Mouse (Mus musculus) lung, postnatal 25 days (tissue): ENCODE measurements at regions not wholly inside any gene's neighbourhood (a gene's known extent, or its start where the extent isn't known, plus 50 kb on each side); places are given as distances from the start of the nearest gene placed in this dataset.

ENCODE experiments used
- DNase-seq: peaks from one replicate; pipeline ENCODE4 v3.0.0; 2022; ENCODE audit warnings: low spot score

DNA sequence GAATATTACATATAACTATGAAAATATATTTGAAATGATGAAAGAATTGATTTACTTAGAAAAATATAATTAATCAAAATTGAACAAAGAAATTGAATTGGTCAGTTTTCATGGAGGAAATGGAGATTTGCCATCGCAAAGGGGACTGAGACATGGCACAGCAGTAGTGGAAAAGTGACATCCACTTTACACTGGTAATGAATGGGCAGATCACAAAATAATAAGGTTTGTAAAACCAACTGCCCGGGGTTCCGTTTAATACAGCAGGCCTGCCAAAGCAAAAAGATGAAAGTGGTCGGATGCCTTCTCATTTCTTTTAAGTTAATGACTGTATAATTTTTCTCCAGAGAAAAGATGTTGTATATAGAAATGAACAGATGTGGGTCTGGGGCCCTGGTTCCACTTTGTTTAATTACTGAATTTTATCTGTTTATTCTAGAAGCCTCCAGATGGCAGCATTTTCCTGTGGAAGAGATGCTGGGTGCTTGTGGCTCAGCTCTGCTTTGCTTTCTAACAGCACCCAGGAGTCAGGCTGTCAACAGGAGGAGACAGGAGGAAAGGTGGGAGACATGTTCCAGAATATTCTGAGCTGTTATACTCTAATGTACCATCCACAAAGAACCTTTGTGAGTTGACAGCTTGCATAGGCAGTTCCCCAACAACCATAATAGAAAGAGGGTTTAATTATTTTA is 75.6 kb upstream of the Fbxl17 start:
- peak; percentile 10 for DNase-seq

GRCm38 (mm10) chr17:63582870-63583269 is 83.1 kb upstream of the Fbxl17 start:
- DNase-seq = no peak

DNA sequence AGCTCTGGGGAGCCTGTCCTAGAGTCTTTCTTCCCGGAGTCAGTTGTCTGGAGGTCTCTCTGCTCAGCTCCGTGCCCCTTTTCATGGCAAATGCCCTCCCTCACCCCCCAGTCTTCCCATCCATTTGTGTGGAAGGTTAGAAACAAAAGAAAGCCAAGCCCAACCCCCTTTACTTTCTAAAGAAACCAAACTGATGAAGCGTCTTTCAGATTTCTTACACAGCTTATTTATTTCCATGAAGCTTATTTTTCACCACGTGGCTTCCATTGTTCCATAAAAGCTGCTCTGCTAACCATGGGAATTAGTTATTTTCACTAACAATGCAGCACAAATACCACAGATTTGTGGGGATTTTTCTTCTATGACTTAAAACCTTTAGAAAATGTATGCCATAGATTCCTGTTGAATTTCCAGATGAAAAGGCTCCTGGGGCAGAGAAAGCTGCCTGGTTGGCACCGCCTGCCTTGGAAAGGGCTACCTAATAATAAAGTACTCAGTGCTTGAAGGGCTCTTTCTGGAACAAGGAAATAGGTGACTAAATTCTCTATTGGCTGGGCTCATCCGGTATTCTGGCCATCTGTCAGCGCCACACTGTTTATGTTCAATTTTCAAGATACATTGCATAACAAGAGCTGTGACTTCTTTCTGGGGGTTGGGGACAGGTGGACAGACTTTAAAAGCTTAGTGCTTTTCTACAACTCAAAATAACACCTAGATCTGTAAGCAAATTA is 107.4 kb upstream of the Fbxl17 start:
- peak; percentile 21 for DNase-seq

GRCm38 (mm10) chr17:63622726-63623125 is 122.9 kb upstream of the Fbxl17 start:
- no peak for DNase-seq

- no peak for DNase-seq
These were observed 137.8 kb upstream of the Fbxl17 start for GRCm38 (mm10) chr17:63637598-63637997.

GRCm38 (mm10) chr17:63644390-63644789 is 144.6 kb upstream of the Fbxl17 start:
- DNase-seq = no peak

- no peak for DNase-seq
These were observed 157.9 kb upstream of the Fbxl17 start for GRCm38 (mm10) chr17:63657687-63658086.

DNA sequence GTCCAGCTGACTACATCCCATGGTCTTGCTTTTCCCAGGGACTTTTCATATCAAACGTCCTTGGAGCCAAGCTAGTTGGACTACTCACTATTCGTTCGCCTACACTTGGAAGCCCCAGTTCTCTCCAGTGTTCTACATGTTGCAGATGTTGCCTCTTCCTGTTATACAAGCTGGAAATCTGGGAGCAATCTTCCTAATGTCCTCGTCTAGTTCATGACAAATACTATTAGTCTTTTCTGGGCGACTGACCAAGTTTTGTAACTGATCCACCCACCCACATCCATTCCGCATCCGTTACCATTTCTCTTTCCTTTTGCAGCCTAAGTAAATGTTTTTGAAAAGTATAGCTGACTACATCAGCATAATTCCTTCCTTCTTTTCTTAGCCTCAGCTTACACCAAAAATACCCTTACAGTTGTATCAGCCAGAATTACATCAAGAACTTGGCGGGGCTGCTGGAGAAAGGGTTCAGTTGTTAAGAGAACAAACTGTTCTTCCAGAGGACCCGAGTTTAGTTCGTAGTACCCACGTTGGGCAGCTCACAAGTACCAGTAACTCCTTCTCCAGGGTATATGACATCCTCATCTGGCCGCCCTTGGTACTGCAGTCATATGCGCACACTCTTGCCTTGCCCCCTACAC is 161.1 kb upstream of the Fbxl17 start:
- peak; percentile 46 for DNase-seq

GRCm38 (mm10) chr17:63661584-63661983 is 161.8 kb upstream of the Fbxl17 start:
- DNase-seq = no peak

GRCm38 (mm10) chr17:63662251-63662650 is 162.4 kb upstream of the Fbxl17 start:
- no peak for DNase-seq

DNA sequence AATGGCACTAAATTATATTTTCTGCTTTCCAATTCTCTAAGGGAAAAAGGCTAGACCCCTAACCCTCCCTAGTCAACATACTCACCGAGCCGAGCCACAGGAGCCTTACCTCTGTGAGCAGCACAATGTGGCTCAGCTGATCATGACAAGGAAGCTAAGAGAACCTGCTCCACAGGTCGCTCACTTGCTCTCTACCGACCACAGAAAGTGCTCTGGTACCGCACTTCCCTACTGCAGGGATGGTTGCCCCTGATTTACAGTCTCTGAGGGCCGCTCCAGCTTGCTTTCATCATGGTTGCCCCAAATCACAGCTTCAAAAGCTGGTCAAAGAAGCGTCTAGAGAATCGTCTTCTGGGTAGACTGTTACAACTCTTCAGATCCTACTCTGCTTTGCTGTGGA is 177.0 kb upstream of the Fbxl17 start:
- no peak for DNase-seq

- peak; percentile 37 for DNase-seq
These were observed 178.3 kb upstream of the Fbxl17 start for GRCm38 (mm10) chr17:63677996-63678657.

DNA sequence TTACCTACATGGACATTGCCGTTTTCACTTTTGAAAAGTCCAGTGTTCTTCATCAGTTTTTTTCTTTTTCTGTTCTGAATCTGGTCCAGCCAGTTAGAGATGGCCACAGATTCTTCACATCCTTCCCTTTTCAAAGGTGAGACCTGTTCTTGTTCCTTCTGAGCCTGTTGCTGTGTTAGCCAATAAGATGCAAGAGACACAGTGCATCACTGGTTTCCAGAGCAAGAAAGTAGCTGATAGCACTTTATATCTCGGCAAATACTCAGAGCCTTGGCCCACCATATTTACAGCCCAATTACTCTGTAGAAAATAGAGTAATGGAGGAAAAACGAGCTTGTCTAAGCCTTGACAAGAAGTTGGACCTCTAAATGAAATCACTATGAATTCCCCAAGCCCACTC is 180.7 kb upstream of the Fbxl17 start:
- DNase-seq = no peak

DNA sequence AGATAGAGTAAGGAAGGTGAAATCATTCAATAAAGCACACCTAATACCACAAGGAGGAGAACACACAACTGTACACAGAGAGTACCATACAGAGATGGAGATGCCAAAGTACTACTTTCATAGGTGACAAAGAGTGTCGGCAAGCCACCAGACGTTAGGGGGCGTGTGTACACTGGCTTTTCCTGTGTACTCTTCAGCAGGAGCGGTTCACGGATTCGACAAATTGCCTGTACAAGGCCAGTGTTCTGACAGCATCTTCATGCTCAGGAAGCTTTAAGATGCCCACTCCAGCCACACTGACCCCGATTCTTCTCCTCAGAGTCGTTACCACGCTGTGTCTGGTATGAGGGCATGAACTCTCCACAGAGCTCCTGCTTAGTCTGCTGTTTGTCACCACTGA is 179.5 kb upstream of the Fer start:
- DNase-seq = no peak

DNA sequence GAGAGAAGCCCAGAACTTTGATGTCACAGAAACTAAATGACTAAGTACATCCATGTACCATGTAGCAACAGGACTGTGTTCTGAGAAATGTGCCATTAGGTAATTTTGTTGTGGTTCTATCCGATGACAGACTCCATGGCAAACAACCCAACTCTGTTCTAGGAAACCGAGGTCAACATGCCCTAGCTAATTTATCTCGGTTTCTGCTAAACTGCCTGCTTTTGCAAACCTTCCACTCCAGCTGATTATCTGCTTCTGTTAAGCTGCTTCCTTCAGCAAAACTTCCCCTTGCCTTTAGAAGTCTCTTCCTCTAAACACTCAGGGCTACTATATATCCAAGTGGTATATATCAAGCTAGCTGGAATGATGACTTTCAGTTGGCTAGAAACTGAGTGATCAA is 178.8 kb upstream of the Fer start:
- no peak for DNase-seq

- DNase-seq = no peak
These were observed 176.9 kb upstream of the Fer start for GRCm38 (mm10) chr17:63685956-63686355.

- DNase-seq = no peak
These were observed 176.5 kb upstream of the Fer start for GRCm38 (mm10) chr17:63686361-63686760.

DNA sequence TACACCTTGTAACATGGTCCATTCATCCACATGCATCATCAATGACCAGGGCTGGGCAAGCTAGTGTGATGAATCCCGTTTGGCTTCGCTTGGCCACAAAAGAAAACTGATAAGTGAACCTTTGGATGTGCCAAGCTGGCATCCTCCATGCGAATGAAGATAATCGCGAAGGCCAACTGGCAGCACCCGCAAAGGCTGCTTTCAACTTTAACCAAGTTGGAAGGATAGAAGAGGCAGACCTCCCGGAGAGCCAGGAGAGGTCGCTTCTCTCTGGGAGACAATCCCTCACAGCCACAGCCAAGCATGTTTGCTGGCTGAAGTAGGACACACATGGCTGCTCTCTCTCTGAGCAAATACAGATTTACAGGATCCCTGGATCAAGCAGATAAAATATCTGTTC is 173.6 kb upstream of the Fer start:
- no peak for DNase-seq

GRCm38 (mm10) chr17:63690829-63691689 is 171.8 kb upstream of the Fer start:
- no peak for DNase-seq

- DNase-seq = peak; percentile 8
These were observed 171.2 kb upstream of the Fer start for GRCm38 (mm10) chr17:63691690-63691968.

DNA sequence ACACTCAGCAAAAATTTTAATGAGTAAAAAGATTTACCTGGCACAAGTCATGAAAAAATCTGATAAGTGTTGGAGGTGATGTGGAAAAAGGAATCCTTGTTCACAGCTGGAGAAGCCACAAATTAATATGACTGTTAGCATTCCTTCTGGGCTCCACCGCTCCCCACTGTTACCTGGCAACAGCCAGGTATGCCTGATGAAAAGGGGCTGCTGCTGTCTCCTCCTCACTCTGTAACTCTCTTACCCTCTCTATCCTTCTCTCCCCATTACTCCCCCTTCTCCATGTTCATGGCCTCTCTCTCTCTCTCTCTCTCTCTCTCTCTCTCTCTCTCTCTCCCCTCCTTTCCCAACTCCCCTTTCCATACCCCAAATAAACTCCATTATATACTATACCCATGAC is 169.6 kb upstream of the Fer start:
- DNase-seq = no peak

- no peak for DNase-seq
These were observed 163.3 kb upstream of the Fer start for GRCm38 (mm10) chr17:63699537-63699936.
